Mouse (Mus musculus) gonadal fat pad, adult 2 months (tissue): ENCODE results near the gene Pkp4. TPM values are rescaled to one million over a fixed set of nuclear protein-coding genes. Genes with fewer than 3 reads are reported as not detected.
"Not testable (repeated sequence)": the region's sequence is repeated elsewhere in the genome, so short reads cannot be mapped to it uniquely, and the experiment has no call there.

ENCODE experiments used
- DNase-seq: peaks from one replicate; pipeline ENCODE4 v3.0.0-alpha.2; 2012; ENCODE audit warnings: low read depth
- polyA plus RNA-seq: library from polyadenylated mRNA; depleted of rRNA; stranded (reverse); fragments of >200 nt; gene quantifications from 2 replicates; pipeline ENCODE4 v1.2.3, GENCODE M21; 2012; rRNA removed

Pkp4 gene
- polyA plus RNA-seq, 1 experiment, result 52.7 TPM

DNA sequence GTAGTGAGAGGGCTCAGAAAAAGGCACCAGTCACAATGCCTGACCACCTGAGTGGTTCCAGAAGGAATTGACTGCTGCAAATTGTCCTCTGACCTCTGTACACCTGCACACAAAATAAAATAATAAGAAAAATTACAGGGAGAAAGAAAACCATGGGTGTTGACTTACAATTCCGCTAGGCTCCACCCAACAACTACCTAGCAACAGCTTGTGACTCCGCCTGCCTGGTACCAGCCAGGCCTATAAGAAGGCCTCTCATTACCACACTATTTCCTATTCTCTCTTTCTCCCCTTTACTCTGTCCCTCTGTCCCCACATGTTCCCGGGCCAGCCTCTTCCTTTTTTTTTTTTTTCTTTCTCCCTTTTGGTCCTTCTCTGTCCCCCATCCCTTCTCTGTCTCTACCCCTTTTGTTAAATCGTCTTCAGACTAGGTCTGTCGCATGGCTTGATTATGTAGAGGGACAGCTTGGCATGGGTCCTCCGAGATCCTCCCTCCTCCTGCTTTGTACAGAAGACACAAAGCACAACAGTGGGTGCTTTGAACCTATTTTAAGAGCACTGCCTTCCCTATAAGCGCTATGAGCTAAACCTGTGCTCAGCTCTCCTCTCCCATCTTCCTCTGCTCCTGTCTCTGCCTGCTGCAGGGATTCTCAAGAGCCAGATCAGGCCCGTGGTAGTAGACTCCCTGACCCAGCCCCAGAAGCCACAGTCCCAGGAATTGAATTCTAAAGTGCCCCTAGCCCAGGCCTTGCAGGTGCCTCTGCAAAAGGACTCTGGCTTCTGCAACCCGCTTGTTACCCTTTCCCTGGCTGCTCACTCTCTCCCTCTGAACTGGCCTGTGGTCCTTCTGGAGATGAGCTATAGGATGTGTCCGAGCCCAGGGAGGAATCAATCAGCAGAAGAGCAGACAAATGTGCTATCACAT lies 223.5 kb downstream of the Pkp4 start:
- DNase-seq, result no peak

DNA sequence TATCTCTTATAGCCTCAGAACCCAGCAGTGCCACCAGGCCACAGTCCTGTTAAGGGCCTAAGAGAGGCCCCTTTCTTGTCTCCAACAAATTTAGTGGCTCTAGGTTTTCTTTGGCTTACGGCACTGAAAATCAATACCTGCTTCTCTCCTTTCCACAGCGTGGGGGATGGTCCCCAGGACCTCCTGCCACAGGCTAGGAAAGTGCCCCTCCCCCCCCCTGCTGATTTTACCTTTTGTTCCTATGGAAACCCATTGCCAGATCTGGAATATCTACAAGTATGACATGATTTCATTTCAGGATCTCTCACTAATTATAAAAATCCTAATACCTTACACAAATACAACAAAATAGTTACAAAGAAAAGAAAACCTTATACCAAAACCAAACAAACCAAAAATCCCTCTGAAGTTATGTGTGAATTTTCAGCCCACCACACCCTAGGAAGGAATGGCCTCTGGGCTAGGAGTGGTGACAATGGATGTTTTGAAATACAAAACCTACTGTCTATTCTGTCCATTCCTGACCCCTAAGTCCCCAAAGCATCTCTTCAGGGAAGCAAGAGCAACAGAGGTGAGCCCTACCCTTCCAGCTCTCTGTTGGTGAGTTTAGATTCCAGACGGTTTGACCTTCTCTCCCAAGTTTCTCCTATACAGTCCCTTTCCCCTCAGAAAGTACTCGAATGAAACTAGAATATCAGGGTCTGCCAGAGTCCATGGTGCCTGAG lies 224.7 kb downstream of the Pkp4 start:
- no peak for DNase-seq

DNA sequence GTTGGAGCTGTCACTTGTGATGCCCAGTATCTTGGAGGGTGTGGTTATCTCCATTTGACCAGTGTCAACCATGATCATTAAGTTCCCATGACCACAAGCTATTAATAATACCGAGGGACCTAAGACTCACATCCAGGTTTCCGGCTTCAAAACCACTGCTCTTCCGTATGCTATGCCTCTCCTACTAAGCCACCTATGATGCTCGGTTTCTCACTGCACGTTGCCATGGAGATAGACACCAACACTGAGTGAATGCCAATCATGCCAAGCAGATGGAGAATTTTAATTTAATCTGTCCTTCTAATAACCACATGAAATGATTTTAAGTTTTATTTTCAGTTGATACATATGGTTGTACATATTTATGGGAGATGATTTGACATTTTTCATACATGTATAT lies 229.3 kb downstream of the Pkp4 start:
- DNase-seq, result no peak

DNA sequence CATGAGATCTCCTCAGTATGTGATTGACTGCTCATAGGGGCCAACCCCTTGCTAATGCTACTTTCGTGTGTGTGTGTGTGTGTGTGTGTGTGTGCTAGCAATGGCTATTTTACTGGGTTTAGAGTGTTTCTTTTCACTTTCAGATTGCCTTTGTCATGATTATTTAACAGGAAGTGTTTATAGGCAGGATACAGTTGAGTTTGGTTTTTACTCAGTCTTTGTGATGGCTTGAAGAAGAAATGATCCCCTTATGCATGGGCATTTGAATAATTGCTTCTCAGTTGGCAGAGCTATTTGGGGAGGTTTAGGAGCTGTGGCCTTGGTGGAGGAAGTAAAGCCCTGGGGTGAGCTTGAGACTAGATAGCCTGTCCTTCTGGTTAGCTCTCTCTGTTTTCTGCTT lies 232.5 kb downstream of the Pkp4 start:
- DNase-seq, result no peak

DNA sequence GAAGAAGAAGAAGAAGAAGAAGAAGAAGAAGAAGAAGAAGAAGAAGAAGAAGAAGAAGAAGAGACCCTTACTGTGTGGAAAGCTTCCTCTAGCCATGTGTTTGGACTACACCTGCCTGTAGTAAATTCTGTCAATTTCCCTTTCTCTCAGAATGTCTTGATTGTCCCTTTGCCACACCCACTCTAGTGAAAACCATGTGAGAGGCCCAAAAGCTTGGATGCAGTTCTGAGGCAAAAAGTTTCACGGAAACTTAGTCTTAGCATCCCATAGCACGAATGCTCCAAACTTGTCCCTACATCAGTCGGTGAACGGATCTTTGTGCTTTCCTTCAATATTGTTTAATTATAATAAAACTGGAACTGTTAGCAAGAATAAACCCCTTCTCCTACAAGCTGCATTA lies 234.0 kb downstream of the Pkp4 start:
- DNase-seq, result no peak

DNA sequence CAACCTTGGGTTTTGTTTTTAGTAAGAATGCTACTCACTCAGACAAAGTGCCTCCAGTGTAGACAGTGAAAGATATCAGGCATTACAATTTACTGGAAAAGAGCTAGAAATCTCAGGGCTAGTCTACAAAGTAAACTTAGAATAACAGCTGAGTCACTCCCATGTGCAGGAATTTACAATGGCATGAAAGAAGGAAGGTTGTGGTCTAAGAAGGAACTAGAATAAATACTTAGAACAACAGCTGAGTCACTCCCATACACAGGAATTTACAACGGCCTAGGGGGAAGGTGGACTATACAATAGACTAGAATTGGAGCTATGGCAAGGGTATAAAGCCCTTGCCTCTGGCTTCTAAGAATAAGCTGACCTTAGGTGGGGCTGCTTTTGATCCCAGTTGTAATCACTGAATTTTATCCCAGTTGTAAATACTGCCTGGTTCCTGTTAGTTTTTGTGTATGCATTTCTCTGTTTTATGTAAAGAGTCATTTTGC lies 234.6 kb downstream of the Pkp4 start:
- DNase-seq, result not testable (repeated sequence)

DNA sequence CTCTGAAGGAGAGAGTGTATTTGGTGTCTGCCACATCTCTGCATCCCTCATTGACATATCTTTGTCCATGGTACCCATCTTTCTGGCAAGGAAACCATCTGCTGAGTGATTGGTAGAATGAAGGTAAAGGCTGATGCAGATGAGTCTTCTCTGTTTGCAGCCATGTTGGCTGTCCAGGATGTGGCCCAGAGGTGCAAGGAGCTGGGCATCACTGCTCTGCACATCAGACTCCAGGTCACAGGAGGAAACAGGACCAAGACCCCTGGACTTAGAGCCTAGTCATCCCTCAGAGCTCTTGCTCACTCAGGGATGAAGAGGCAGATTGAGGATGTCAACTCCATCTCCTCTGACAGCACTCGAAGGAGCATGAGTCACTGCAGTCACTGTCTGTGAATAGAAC lies 235.9 kb downstream of the Pkp4 start:
- DNase-seq, result no peak

DNA sequence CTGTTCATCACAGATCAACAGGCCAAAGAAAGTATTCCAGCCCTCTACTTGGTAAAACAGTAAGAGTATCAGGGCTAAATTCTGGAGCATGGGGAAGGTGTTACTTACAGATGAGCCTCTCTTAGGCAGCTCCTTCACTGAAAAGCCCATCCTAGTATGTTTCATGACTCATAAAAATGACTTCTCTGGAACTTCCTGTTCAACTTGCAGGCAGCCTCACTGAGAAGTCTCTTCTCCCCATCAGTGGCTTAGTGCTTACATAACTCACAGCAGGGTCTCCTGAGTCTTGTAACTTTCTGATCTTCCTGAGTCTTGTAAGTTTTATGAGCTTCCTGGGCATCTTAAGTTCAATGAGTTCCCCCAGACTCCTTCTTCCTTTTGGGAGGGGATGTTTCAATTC lies 236.9 kb downstream of the Pkp4 start:
- no peak for DNase-seq

DNA sequence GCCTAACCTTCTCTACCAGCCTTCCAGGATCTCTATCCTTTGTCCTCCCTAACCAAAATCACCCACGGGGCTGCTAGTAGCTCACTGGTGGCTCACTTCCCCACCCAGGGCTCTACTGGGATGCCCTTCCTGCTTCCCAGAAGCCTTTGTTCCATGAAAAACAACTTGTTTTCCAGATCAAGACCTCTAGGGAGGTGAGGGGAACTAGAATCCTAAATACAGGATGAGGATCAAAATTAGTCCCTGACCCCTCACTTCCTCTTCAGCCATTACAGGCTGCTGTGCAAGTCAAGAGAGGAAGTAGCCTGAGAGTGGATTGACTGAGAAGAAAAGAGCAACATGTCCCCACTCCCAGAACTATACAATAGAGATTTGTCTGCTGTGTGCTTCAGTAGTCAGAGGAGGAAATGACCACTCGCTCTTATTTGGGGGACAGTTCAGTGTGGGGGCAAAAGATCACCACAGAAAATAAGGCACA lies 240.3 kb downstream of the Pkp4 start:
- DNase-seq, result no peak

DNA sequence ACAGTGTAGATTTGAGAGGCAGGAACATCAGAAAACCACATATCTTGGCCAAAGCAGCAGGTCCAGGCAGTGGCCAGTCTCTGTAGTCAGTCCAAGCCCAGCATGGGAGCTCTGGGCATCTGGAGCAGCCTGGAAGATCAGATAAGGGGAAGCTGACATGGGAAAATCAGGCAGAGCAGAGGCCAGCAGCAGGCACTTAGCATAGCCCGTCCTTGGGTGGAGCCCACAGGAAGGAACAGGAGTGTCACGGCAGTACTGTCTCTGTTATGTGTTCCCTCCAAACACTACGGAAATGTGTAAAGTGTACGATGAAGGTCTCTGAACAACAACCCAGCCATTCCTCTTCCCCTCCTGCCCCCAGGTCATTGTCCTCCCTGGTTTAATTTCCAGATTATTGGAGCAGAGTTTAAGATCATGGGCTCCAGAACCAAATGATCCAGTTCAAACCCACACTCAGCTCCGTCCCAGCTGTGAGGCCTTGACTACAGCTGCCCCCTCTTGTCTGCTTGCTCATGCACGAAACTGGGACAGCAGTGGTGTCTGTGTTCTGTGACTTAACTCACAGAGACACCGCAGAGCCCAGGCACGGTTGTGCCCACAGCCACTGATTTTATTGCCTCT lies 241.3 kb downstream of the Pkp4 start:
- DNase-seq, result no peak

DNA sequence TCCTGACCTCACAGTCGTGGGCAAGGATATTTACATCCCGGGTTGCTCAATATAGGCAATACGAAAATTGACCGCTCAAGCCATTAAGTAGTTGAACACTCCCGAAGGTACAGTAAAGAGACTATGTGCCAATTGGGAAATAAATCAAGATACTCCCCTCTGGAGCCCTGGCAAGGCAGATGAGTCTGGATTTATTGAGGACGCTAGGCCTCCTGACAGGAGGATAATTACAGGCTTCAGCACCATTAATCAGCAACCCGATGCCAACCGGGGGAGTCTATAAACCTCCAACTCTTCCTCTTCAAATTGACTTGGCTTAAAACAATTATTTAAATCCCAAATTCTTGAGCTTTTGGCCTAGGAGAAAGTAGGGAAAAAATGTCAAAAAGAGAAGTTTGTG lies 243.4 kb downstream of the Pkp4 start:
- peak; percentile 20 for DNase-seq

Other genes starting within 250 kb of the Pkp4 start
- 0.27 TPM in 2 replicates for gene Ccdc148, start 167 bp upstream of the Pkp4 start, polyA plus RNA-seq